Mouse (Mus musculus): Measurements from ENCODE around the gene S100a16.
A peak's percentile ranks its signal among the peaks of the same experiment; 100 is the strongest.

Gene S100a16

GRCm38 (mm10) chr3:90585595-90585994, 48.5 kb downstream of the S100a16 start:
- peak; percentile 92 for DNase-seq (ENCODE audit: low read depth, low spot score)

GRCm38 (mm10) chr3:90586016-90586643, 49.1 kb downstream of the S100a16 start:
- DNase-seq (ENCODE audit: low read depth, low spot score), result no peak

GRCm38 (mm10) chr3:90586906-90587305, 49.9 kb downstream of the S100a16 start:
- peak; percentile 73 for DNase-seq (ENCODE audit: low read depth, low spot score)

- DNase-seq (ENCODE audit: low read depth, low spot score), result peak; percentile 12
Measured at GRCm38 (mm10) chr3:90587361-90588101, 50.5 kb downstream of the S100a16 start.

GRCm38 (mm10) chr3:90589390-90589789, 52.3 kb downstream of the S100a16 start:
- DNase-seq (ENCODE audit: low read depth, low spot score), result no peak

GRCm38 (mm10) chr3:90589947-90590346, 52.9 kb downstream of the S100a16 start, which contains the start of gene S100a2:
S100a2 (plus strand) TSS chr3:90590247.
- no peak for DNase-seq (ENCODE audit: low read depth, low spot score)
